Comparison of ENCODE assay signal across 14 mouse cellular contexts in the genomic region with DNA sequence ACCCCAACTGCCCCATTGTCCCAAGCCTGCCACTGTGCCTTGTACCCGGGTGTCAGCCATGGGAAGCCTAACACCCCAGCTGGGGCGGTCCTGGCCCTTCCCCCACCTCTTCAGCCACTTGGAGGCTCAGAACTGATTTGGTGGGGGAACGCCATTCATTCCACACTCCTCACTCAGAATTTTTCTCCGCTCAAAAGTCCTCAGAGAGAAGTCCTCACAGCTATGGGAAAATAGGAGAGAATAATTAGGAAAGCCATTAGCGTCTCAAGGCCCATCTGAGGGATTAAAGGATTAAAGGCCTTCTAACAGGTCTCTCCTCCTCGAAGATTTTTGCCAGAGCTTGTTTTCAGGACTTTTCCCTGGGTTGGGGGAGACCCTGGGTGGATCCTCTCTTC. TPM values are rescaled to one million over a fixed set of nuclear protein-coding genes. Genes with fewer than 3 reads are reported as not detected.
DNase-seq lines count a peak whose midpoint lies in the region; ATAC-seq and TF ChIP-seq lines count a peak whose summit lies in the region.
"Had no signal": no experiment of that assay in that cellular context is flagged by ENCODE, and none has a peak within 500 bp of the region (broad histone marks: within the 10 kb centered on the region; RNA-seq: fewer than 3 reads in every experiment).

No protein-coding gene starts in this region.

- DNase-seq in cerebellum, postnatal 25 days: peak; percentile 9 to 22
- DNase-seq in cerebellum, adult 9-11 months: no peak
- DNase-seq in gastrocnemius, adult 8-10 months (ENCODE audit: low spot score in 2 of 2): no peak
- no peak for DNase-seq in heart, adult 2 months
- DNase-seq in natural killer cell, adult 2 months (ENCODE audit: low spot score in 2 of 2): no peak
- DNase-seq: right cerebral cortex, adult 18-20 months had no signal

- H3K9ac ChIP-seq in forebrain, embryonic 13.5 days: peak overlapping the region; percentile 66; the same call in 1 of the 2 replicates
- H3K9ac ChIP-seq in hindbrain, embryonic 15.5 days: no peak overlapping the region
- H3K9ac ChIP-seq in midbrain, embryonic 16.5 days (ENCODE audit: low read depth, low read length): 0 out of 2 replicates have a peak overlapping the region, but pooled peaks have one; percentile 11
- no peak overlapping the region for H3K9ac ChIP-seq in heart, adult 2 months (ENCODE audit: low read depth, low read length)
- H3K9ac ChIP-seq: embryonic facial prominence, embryonic 15.5 days had no signal

- 2% methylated on average over 6 of the region's 6 CpGs for WGBS in forebrain, embryonic 13.5 days
- WGBS in hindbrain, embryonic 15.5 days: 23% methylated on average over 6 of the region's 6 CpGs
- 4% methylated on average over 6 of the region's 6 CpGs for WGBS in midbrain, embryonic 16.5 days
- WGBS in heart, adult 2 months: 56% methylated on average over 6 of the region's 6 CpGs

- peak overlapping the region; percentile 10; the same call in 1 of the 2 replicates for H3K4me2 ChIP-seq in forebrain, embryonic 13.5 days
- no peak overlapping the region for H3K4me2 ChIP-seq in hindbrain, embryonic 15.5 days
- no peak overlapping the region for H3K4me2 ChIP-seq in midbrain, embryonic 16.5 days (ENCODE audit: low read length)
- H3K4me2 ChIP-seq: embryonic facial prominence, embryonic 15.5 days had no signal

- H3K4me3 ChIP-seq in forebrain, embryonic 13.5 days: no peak overlapping the region
- no peak overlapping the region for H3K4me3 ChIP-seq in hindbrain, embryonic 15.5 days
- H3K4me3 ChIP-seq in midbrain, embryonic 16.5 days (ENCODE audit: low read depth, low read length): no peak overlapping the region
- H3K4me3 ChIP-seq in heart, adult 2 months: no peak overlapping the region
- H3K4me3 ChIP-seq: embryonic facial prominence, embryonic 15.5 days had no signal

- H3K27me3 ChIP-seq in forebrain, embryonic 13.5 days: 0 out of 2 replicates have a peak, but pooled peaks cover 8% of the 10 kb centered on the region
- H3K27me3 ChIP-seq in hindbrain, embryonic 15.5 days: peaks cover 8% of the 10 kb centered on the region
- H3K27me3 ChIP-seq in midbrain, embryonic 16.5 days (ENCODE audit: control insufficient read depth, insufficient read depth, low read depth, low read length): peaks cover 16% of the 10 kb centered on the region
- peaks cover 18% of the 10 kb centered on the region for H3K27me3 ChIP-seq in heart, adult 2 months (ENCODE audit: control insufficient read depth, insufficient read depth, low read length)

- no peak for TF ChIP-seq EP300 in heart, adult 2 months (IDR thresholded peaks at IDR 0.05; ENCODE audit: insufficient read depth, low read depth, low read length)

- intact Hi-C loops in heart, adult 2 months (cut with DNase I): no loop called here

- peak overlapping the region; percentile 100 for H3K27ac ChIP-seq in forebrain, embryonic 13.5 days
- H3K27ac ChIP-seq in hindbrain, embryonic 15.5 days (replicated peaks): peak overlapping the region; percentile 67
- peak overlapping the region; percentile 73 for H3K27ac ChIP-seq in midbrain, embryonic 16.5 days (ENCODE audit: low read length)
- no peak overlapping the region for H3K27ac ChIP-seq in heart, adult 2 months
- H3K27ac ChIP-seq: embryonic facial prominence, embryonic 15.5 days had no signal

- TF ChIP-seq CTCF in heart, adult 2 months (IDR thresholded peaks at IDR 0.05): no peak

- H3K4me1 ChIP-seq in forebrain, embryonic 13.5 days: peaks cover 98% of the 10 kb centered on the region
- H3K4me1 ChIP-seq in hindbrain, embryonic 15.5 days (replicated peaks): peaks cover 64% of the 10 kb centered on the region
- peaks cover 12% of the 10 kb centered on the region for H3K4me1 ChIP-seq in midbrain, embryonic 16.5 days (ENCODE audit: control insufficient read depth, insufficient read depth, low read length)
- H3K4me1 ChIP-seq in heart, adult 2 months (ENCODE audit: control insufficient read depth, insufficient read depth, low read length): no peaks in the 10 kb centered on the region

- no peak for ATAC-seq in forebrain, embryonic 13.5 days
- ATAC-seq in hindbrain, embryonic 15.5 days (ENCODE audit: low FRiP score, low read depth): no peak
- ATAC-seq in midbrain, embryonic 16.5 days: no peak
- ATAC-seq: inflammation-experienced regulatory T-cells, adult 6 months had no signal

- no peaks in the 10 kb centered on the region for H3K79me2 ChIP-seq in heart, adult 2 months (replicated peaks; ENCODE audit: control insufficient read depth, insufficient read depth, low read length)

- no peak for TF ChIP-seq POLR2A in heart, adult 2 months (IDR thresholded peaks at IDR 0.05; ENCODE audit: insufficient read depth, low read depth, low read length)

- no peaks in the 10 kb centered on the region for H3K36me3 ChIP-seq in forebrain, embryonic 13.5 days (ENCODE audit: poor library complexity, severe bottlenecking)
- no peaks in the 10 kb centered on the region for H3K36me3 ChIP-seq in hindbrain, embryonic 15.5 days
- H3K36me3 ChIP-seq in midbrain, embryonic 16.5 days (ENCODE audit: control insufficient read depth, insufficient read depth, low read length): no peaks in the 10 kb centered on the region
- no peaks in the 10 kb centered on the region for H3K36me3 ChIP-seq in heart, adult 2 months (ENCODE audit: control insufficient read depth, insufficient read depth, low read length)
- H3K36me3 ChIP-seq: embryonic facial prominence, embryonic 15.5 days had no signal

- H3K9me3 ChIP-seq in forebrain, embryonic 13.5 days (replicated peaks): no peaks in the 10 kb centered on the region
- H3K9me3 ChIP-seq in hindbrain, embryonic 15.5 days: no peaks in the 10 kb centered on the region
- H3K9me3 ChIP-seq in midbrain, embryonic 16.5 days (replicated peaks; ENCODE audit: control insufficient read depth, low read length, poor library complexity, severe bottlenecking): no peaks in the 10 kb centered on the region
- H3K9me3 ChIP-seq: embryonic facial prominence, embryonic 15.5 days had no signal

RNA-seq across cellular contexts. Expression of a gene that starts 17.4 kb away (rescaled TPM):
- 0.18 and 0.26 TPM in 2 replicates for polyA plus RNA-seq in forebrain, embryonic 13.5 days (2015; fragmentation: Nextera tagmentation; extraction: Ambion mirVana)
- 0.55 and 0.60 TPM in 2 replicates for polyA plus RNA-seq in hindbrain, embryonic 15.5 days (2015; fragmentation: Nextera tagmentation; extraction: Ambion mirVana)
- 0.18 and 0.21 TPM in 2 replicates for polyA plus RNA-seq in midbrain, embryonic 16.5 days (2015; fragmentation: Nextera tagmentation; extraction: Ambion mirVana)
- not detected for total RNA-seq in gastrocnemius, adult 8-10 months (2022)
- not detected for total RNA-seq in heart, adult 2 months (2021)
- polyA plus RNA-seq in heart, adult 2 months (2012; rRNA removed): 0.20 TPM in 1 of 2 replicates, not detected in the other
- polyA plus RNA-seq: frontal cortex, adult 2 months; heart, embryonic 14.5 days; inflammation-experienced regulatory T-cells, adult 6 months had no signal

RNA-seq across cellular contexts. Expression of a gene that starts 49.9 kb away (rescaled TPM):
- 0.31 TPM in 1 of 2 replicates, not detected in the other for polyA plus RNA-seq in forebrain, embryonic 13.5 days (2015; fragmentation: Nextera tagmentation; extraction: Ambion mirVana)
- 0.35 TPM in 1 of 2 replicates, not detected in the other for polyA plus RNA-seq in hindbrain, embryonic 15.5 days (2015; fragmentation: Nextera tagmentation; extraction: Ambion mirVana)
- polyA plus RNA-seq in midbrain, embryonic 16.5 days (2015; fragmentation: Nextera tagmentation; extraction: Ambion mirVana): 0.16 TPM in 1 of 2 replicates, not detected in the other
- total RNA-seq in gastrocnemius, adult 8-10 months (2022): 1 to 10 TPM in 1 of 4 experiments, under 1 TPM in 3; 0.72 to 2.2 (median 0.81) TPM
- total RNA-seq in heart, adult 2 months (2021): under 1 TPM; 0.26 to 0.27 TPM
- polyA plus RNA-seq in heart, adult 2 months (2012; rRNA removed): 0.23 TPM in 1 of 2 replicates, not detected in the other
- polyA plus RNA-seq: frontal cortex, adult 2 months; heart, embryonic 14.5 days; inflammation-experienced regulatory T-cells, adult 6 months; liver, embryonic 16.5 days had no signal

RNA-seq across cellular contexts. Expression of a gene that starts 59.6 kb away (rescaled TPM):
- polyA plus RNA-seq in forebrain, embryonic 13.5 days (2015; fragmentation: Nextera tagmentation; extraction: Ambion mirVana): 11.9 and 12.3 TPM in 2 replicates
- polyA plus RNA-seq in hindbrain, embryonic 15.5 days (2015; fragmentation: Nextera tagmentation; extraction: Ambion mirVana): 9.5 and 12.2 TPM in 2 replicates
- 7.3 and 7.5 TPM in 2 replicates for polyA plus RNA-seq in midbrain, embryonic 16.5 days (2015; fragmentation: Nextera tagmentation; extraction: Ambion mirVana)
- total RNA-seq in gastrocnemius, adult 8-10 months (2022): 1 to 10 TPM; 2.6 to 7.3 (median 6.1) TPM
- 1 to 10 TPM; 5.1 to 8.6 TPM for total RNA-seq in heart, adult 2 months (2021)
- 4.8 and 8.7 TPM in 2 replicates for polyA plus RNA-seq in heart, adult 2 months (2012; rRNA removed)

RNA-seq across cellular contexts. Expression of a gene that starts 59.8 kb away (rescaled TPM):
- polyA plus RNA-seq in forebrain, embryonic 13.5 days (2015; fragmentation: Nextera tagmentation; extraction: Ambion mirVana): 612 and 636 TPM in 2 replicates
- 446 and 451 TPM in 2 replicates for polyA plus RNA-seq in hindbrain, embryonic 15.5 days (2015; fragmentation: Nextera tagmentation; extraction: Ambion mirVana)
- 419 and 444 TPM in 2 replicates for polyA plus RNA-seq in midbrain, embryonic 16.5 days (2015; fragmentation: Nextera tagmentation; extraction: Ambion mirVana)
- total RNA-seq in gastrocnemius, adult 8-10 months (2022): 100 to 1,000 TPM in 1 of 4 experiments, 10 to 100 TPM in 3; 91.1 to 102 (median 92.6) TPM
- 100 to 1,000 TPM; 169 to 172 TPM for total RNA-seq in heart, adult 2 months (2021)
- polyA plus RNA-seq in heart, adult 2 months (2012; rRNA removed): 124 and 183 TPM in 2 replicates

Comparison
In these comparisons a context has a peak if more than half of its experiments do, and no peak if none do; other contexts are left out.
1. DNase-seq: peak in cerebellum, postnatal 25 days (2 of 2); none in cerebellum, adult 9-11 months (single experiment), gastrocnemius, adult 8-10 months (0 of 2), heart, adult 2 months (0 of 2) and natural killer cell, adult 2 months (0 of 2).
2. H3K9ac ChIP-seq: peak in forebrain, embryonic 13.5 days (single experiment) and midbrain, embryonic 16.5 days (single experiment); none in hindbrain, embryonic 15.5 days (single experiment) and heart, adult 2 months (single experiment).